Mouse (Mus musculus) erythroblast, embryonic 14.5 days (primary cell): ENCODE measurements around the gene Dnajc27. TPM values are rescaled to one million over a fixed set of nuclear protein-coding genes. Genes with fewer than 3 reads are reported as not detected.
A peak's percentile ranks its signal among the peaks of the same experiment; 100 is the strongest.

ENCODE experiments used
- H3K27me3 ChIP-seq: 2 replicates; pipeline ENCODE4 v1.6.1; 2012; ENCODE audit warnings: inconsistent platforms; ENCODE audit not compliant: control insufficient read depth
- H3K36me3 ChIP-seq: 2 replicates; pipeline ENCODE4 v1.6.1; 2012; ENCODE audit warnings: mild to moderate bottlenecking, inconsistent platforms; ENCODE audit not compliant: control insufficient read depth
- H3K4me1 ChIP-seq: 2 replicates; pipeline ENCODE4 v1.6.1; 2012; ENCODE audit warnings: inconsistent platforms; ENCODE audit not compliant: control insufficient read depth
- H3K4me3 ChIP-seq: replicated peaks from 2 replicates; pipeline ENCODE3; 2012; ENCODE audit warnings: moderate library complexity, mild to moderate bottlenecking, inconsistent platforms
- H3K9me3 ChIP-seq: 2 replicates; pipeline ENCODE4 v1.6.1; 2012; ENCODE audit warnings: low read length, inconsistent platforms, mixed read lengths; ENCODE audit not compliant: control insufficient read depth
- GATA1 ChIP-seq: IDR thresholded peaks from 2 replicates; pipeline ENCODE4 v1.6.1; 2012; ENCODE audit warnings: low read length, inconsistent platforms, mixed read lengths
- TAL1 ChIP-seq: IDR thresholded peaks from 3 replicates; pipeline ENCODE4 v1.6.1; 2012; ENCODE audit warnings: low read length, inconsistent platforms, mixed read lengths
- polyA plus RNA-seq: library from polyadenylated mRNA; stranded (reverse); fragments of >175 nt; gene quantifications from 2 replicates; pipeline ENCODE4 v1.2.3, GENCODE M21; 2012

The Dnajc27 gene
- polyA plus RNA-seq, 1 experiment, result 0.11 TPM

DNA sequence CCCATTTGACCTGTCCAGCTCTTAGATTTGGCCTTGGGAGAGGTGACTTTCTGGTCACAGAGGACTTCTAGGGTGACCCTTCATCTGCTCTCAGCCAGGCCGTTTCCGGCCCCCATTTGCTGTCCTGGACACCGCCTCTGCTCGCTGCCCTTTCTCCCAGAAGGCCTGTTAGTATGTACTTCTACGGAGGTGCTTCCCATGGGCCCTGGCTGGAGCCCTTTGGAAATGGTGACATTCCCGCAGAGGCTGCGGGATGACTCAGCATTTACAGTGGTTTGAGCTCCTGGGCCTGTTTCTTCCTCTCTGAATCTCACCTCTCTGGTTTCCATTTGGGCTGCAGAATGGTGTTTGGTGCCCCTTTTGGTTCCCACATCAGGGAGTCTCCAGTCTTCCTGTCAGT is 45.0 kb downstream of the Dnajc27 start:
- Histone ChIP-seq H3K4me3 (no peak overlapping the region), H3K36me3 (no peaks in the 10 kb centered on the region), H3K9me3 (no peaks in the 10 kb centered on the region), H3K4me1 (no peaks in the 10 kb centered on the region), H3K27me3 (peaks cover 3% of the 10 kb centered on the region)
- no peak for TF ChIP-seq TAL1
- TF ChIP-seq GATA1, result no peak

- no peak for TF ChIP-seq TAL1
- no peak for TF ChIP-seq GATA1
- H3K27me3 ChIP-seq, result peaks cover 26% of the 10 kb centered on the region
- H3K4me3 ChIP-seq, result peak within 1 kb of the TSS; percentile 31
- H3K36me3 ChIP-seq, result no peaks in the 10 kb centered on the region
- no peaks in the 10 kb centered on the region for H3K9me3 ChIP-seq
- no peaks in the 10 kb centered on the region for H3K4me1 ChIP-seq
These were observed 50.8 kb downstream of the Dnajc27 start, which contains the start of gene Adcy3 for GRCm38 (mm10) chr12:4132941-4133846. Gene Adcy3, plus strand, starts transcription at chr12:4133103.

DNA sequence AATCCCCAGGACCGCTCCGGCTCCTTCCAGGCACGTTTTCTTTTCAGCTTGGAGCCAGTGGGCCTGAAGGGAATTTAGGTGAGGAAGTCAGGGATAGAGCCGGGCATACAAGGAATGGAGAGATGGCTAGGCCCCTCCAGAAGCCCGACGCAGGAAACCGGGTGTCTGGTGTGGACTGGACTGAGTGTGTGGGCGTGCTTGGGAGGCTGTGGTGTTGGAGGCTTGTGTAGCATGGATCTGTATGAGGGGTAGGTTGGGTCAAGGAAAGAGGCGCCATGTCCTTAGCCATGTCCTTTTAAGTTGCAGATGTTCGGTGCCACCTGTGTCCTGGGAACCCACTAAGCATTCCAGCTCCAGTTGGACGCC is 51.4 kb downstream of the Dnajc27 start:
- Histone ChIP-seq H3K9me3 (no peaks in the 10 kb centered on the region), H3K27me3 (peaks cover 26% of the 10 kb centered on the region), H3K4me3 (no peak overlapping the region), H3K4me1 (no peaks in the 10 kb centered on the region), H3K36me3 (no peaks in the 10 kb centered on the region)
- TF ChIP-seq GATA1 (no peak), TAL1 (no peak)

DNA sequence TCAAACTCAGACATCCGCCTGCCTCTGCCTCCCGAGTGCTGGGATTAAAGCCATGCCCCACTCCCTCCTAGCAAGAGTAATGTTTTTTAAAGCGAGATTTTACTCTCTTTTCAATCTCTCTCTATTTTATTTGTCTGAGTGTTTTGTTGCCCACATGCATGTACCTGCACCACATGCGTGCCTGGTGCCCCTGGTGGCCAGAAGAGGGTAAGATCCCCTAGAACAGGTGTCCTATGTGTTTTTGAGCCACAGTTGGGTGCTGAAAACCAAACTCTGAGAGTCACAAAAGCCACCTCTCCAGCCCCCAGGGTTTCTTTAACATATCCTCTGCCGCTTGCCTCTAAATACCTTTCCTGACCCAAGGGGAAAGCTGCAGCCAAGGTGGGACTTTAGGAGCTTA is 60.8 kb downstream of the Dnajc27 start:
- no peaks in the 10 kb centered on the region for H3K9me3 ChIP-seq
- H3K4me3 ChIP-seq, result no peak overlapping the region
- TF ChIP-seq TAL1, result no peak
- no peak for TF ChIP-seq GATA1
- H3K36me3 ChIP-seq, result no peaks in the 10 kb centered on the region
- no peaks in the 10 kb centered on the region for H3K27me3 ChIP-seq
- no peaks in the 10 kb centered on the region for H3K4me1 ChIP-seq

DNA sequence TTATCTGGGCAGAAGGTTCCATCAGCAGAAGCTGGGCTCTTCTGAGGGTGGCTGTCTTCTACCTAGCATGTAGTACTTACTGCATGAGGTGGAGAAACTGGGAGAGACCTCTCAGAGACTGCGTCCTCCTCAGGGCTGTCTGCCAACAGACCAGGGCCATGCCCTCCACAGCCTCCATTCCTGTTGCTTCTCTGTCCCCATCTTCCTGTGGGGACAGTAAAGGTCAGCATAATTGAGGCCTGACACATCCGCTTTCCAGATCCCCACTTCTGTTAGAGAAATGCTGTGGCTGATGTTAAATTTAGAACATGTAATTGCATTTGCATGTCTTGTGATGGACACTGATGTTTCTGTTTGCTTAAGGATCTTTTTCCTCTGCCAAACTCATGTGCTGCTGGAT is 68.6 kb downstream of the Dnajc27 start:
- H3K4me3 ChIP-seq, result no peak overlapping the region
- H3K36me3 ChIP-seq, result no peaks in the 10 kb centered on the region
- H3K9me3 ChIP-seq, result no peaks in the 10 kb centered on the region
- H3K27me3 ChIP-seq, result no peaks in the 10 kb centered on the region
- no peak for TF ChIP-seq GATA1
- TF ChIP-seq TAL1, result no peak
- H3K4me1 ChIP-seq, result no peaks in the 10 kb centered on the region

DNA sequence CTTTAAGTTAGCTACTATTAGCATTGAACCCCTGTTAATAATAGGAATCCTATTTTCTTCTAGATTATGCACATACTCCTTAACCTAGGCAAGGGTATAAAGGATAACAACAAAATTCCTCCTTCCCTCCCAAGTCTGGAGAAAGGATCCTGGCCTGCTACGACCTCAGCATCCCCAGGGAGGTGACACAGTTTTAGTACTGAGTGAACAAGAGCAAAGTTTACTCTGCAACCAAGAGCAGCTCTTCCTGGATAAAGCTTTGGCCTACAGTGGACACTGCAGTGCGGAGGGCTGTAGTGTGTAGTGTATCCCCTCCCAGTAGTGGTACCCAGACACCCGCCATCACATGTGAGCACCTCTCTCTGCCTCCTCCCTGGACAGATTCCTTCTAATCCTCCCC is 69.6 kb downstream of the Dnajc27 start:
- no peak overlapping the region for H3K4me3 ChIP-seq
- no peaks in the 10 kb centered on the region for H3K4me1 ChIP-seq
- no peaks in the 10 kb centered on the region for H3K9me3 ChIP-seq
- H3K36me3 ChIP-seq, result no peaks in the 10 kb centered on the region
- TF ChIP-seq GATA1, result no peak
- no peak for TF ChIP-seq TAL1
- no peaks in the 10 kb centered on the region for H3K27me3 ChIP-seq

DNA sequence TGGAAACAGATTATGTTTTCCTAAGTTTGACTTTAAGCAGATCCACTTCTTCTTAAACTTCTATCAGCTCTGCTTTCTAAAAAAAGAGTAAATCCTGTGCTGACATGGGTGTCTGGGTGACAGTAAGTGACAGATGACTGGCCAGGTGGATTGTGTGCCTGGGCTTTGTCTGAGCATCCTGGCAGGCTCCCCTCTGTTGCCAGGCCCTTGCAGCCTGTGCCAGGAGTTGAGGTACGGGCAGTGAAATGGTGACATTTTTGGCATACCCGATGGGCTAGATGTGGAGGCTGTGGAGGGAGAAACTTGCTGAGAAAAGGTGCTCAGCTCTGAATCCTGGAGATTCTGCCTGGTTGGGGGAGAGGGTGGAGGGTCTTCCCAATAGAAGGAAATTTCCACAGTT is 75.1 kb downstream of the Dnajc27 start:
- Histone ChIP-seq H3K36me3 (no peaks in the 10 kb centered on the region), H3K4me3 (no peak overlapping the region), H3K4me1 (no peaks in the 10 kb centered on the region), H3K27me3 (no peaks in the 10 kb centered on the region), H3K9me3 (no peaks in the 10 kb centered on the region)
- TF ChIP-seq GATA1 (no peak), TAL1 (no peak)

DNA sequence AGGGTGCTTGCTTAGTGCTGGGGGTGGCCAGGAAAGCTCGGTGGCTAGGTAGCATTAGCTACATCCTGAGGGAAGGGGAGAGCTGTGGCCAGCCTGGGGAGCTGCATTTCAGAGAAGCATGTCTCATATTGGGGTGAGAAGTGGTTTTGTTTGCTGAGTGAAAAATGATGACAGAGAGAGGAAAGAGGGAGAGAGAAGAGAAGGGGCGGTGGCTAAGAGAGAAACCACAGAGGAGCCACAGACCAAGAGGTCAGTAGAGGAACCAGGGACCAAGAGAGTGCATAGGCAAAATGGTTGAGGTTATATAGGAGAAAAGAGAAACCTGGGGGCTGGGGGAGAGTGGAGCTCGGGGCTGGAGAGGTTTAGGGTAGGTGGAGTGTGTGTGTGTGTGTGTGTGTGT is 75.8 kb downstream of the Dnajc27 start:
- Histone ChIP-seq H3K27me3 (no peaks in the 10 kb centered on the region), H3K36me3 (no peaks in the 10 kb centered on the region), H3K4me3 (no peak overlapping the region), H3K4me1 (no peaks in the 10 kb centered on the region), H3K9me3 (no peaks in the 10 kb centered on the region)
- TF ChIP-seq GATA1 (no peak), TAL1 (no peak)

GRCm38 (mm10) chr12:4158868-4159632 is 76.7 kb downstream of the Dnajc27 start:
- Histone ChIP-seq H3K9me3 (no peaks in the 10 kb centered on the region), H3K4me3 (no peak overlapping the region), H3K4me1 (no peaks in the 10 kb centered on the region), H3K27me3 (no peaks in the 10 kb centered on the region), H3K36me3 (no peaks in the 10 kb centered on the region)
- TF ChIP-seq GATA1, result no peak

Other genes with a start within 250 kb of the Dnajc27 start
- gene Pomc, start 127.6 kb upstream of the Dnajc27 start, polyA plus RNA-seq, result not detected in 2 replicates
- not detected in 2 replicates for gene Efr3b, start 43.7 kb upstream of the Dnajc27 start, polyA plus RNA-seq
- gene Adcy3, start 50.5 kb downstream of the Dnajc27 start, polyA plus RNA-seq, result 0.01 TPM in 1 of 2 replicates, not detected in the other
- gene Ptrhd1, start 151.4 kb downstream of the Dnajc27 start, polyA plus RNA-seq, result 0.12 and 0.13 TPM in 2 replicates
- gene Cenpo, start 151.7 kb downstream of the Dnajc27 start, polyA plus RNA-seq, result 0.13 and 0.41 TPM in 2 replicates